Mouse (Mus musculus) C2C12 (cell line): ENCODE measurements around the gene Dcbld1. TPM values are rescaled to one million over a fixed set of nuclear protein-coding genes. Genes with fewer than 3 reads are reported as not detected.
A peak's percentile ranks its signal among the peaks of the same experiment; 100 is the strongest.

ENCODE experiments used
- H3K27me3 ChIP-seq: one replicate; pipeline ENCODE4 v1.6.1; 2011; ENCODE audit not compliant: control insufficient read depth, insufficient read depth, insufficient read length
- H3K36me3 ChIP-seq: one replicate; pipeline ENCODE4 v1.6.1; 2011; ENCODE audit not compliant: control insufficient read depth, insufficient read depth
- H3K4me3 ChIP-seq: one replicate; pipeline ENCODE4 v1.5.1; 2011; ENCODE audit warnings: mild to moderate bottlenecking, control low read depth; ENCODE audit not compliant: poor library complexity, insufficient read depth, severe bottlenecking
- H3K79me2 ChIP-seq: one replicate; pipeline ENCODE4 v1.6.1; 2011; ENCODE audit not compliant: control insufficient read depth, insufficient read depth
- H3K79me3 ChIP-seq: one replicate; pipeline ENCODE4 v1.6.1; 2011; ENCODE audit warnings: low read depth, control low read depth
- H3ac ChIP-seq: one replicate; pipeline ENCODE3; 2011; ENCODE audit warnings: low read depth; ENCODE audit not compliant: control insufficient read depth, insufficient read length
- CEBPB ChIP-seq: IDR thresholded peaks from one replicate; pipeline ENCODE4 v1.6.1; 2011; ENCODE audit warnings: low read depth, mild to moderate bottlenecking, control low read depth, moderate library complexity
- CTCF ChIP-seq: IDR thresholded peaks from one replicate; pipeline ENCODE4 v1.5.1; 2011; ENCODE audit not compliant: control insufficient read depth, insufficient read depth, insufficient read length
- FOSL1 ChIP-seq: IDR thresholded peaks from one replicate; pipeline ENCODE4 v1.8.0; 2011; ENCODE audit warnings: mild to moderate bottlenecking, low read length; ENCODE audit not compliant: poor library complexity, insufficient read depth, severe bottlenecking
- MAX ChIP-seq: IDR thresholded peaks from one replicate; pipeline ENCODE4 v1.6.1; 2011; ENCODE audit warnings: mild to moderate bottlenecking, control low read depth
- MYOD1 ChIP-seq: IDR thresholded peaks from one replicate; pipeline ENCODE4 v1.6.1; 2011; ENCODE audit warnings: low read depth; ENCODE audit not compliant: control insufficient read depth, insufficient read length
- MYOG ChIP-seq: IDR thresholded peaks from one replicate; pipeline ENCODE4 v1.6.1; 2011; ENCODE audit not compliant: control insufficient read depth, insufficient read length; ENCODE audit errors: extremely low read depth
- USF1 ChIP-seq: IDR thresholded peaks from one replicate; pipeline ENCODE4 v1.6.1; 2011; ENCODE audit warnings: low read depth, mild to moderate bottlenecking, control low read depth, moderate library complexity
- polyA plus RNA-seq: library from polyadenylated mRNA; unstranded; fragments of >200 nt; fragmentation: generic; extraction: Trizol; gene quantifications from one replicate; pipeline ENCODE4 v1.2.1, GENCODE M21; 2012; ENCODE audit warnings: missing spikeins

Gene Dcbld1
- polyA plus RNA-seq, 1 experiment: 5.6 TPM

DNA sequence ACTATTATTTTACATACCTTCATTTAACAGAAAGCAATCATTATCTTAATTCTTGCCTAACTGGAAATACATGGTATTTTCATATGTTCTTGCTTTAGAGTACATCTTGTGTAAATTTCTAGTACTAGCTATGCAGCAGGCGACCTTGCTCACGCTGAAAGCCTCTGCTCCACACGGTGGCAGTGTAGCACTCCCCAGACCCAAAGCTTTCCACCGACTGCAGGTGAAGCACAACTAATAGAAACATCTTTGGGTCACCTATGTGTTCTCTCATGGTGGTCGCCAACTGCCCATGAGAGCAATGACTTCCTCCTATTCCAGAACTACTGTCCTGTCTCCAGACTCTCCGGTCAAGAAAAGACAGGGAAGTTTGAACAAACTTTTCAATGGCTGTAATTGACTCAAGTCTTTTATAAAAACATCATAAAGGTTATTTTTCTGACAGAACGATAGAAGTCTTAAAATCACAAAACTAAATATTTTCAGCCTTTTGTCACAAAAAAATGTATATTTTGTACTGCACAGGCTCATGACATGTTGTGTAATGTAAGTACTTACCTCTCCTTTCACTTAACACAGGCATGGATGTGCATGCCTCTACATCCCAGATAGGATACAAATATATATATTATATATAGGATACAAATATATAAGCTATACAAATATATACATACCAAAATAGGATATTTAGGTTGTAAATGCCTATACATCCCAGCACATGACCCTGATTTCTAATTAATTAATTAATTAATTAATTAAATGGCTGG lies 16.4 kb upstream of the Dcbld1 start:
- Histone ChIP-seq H3K4me3 (no peak overlapping the region), H3K79me3 (no peaks in the 10 kb centered on the region)
- TF ChIP-seq MYOD1 (no peak), USF1 (no peak), CTCF (peak; percentile 77), MAX (no peak), FOSL1 (no peak), CEBPB (no peak), MYOG (no peak)

DNA sequence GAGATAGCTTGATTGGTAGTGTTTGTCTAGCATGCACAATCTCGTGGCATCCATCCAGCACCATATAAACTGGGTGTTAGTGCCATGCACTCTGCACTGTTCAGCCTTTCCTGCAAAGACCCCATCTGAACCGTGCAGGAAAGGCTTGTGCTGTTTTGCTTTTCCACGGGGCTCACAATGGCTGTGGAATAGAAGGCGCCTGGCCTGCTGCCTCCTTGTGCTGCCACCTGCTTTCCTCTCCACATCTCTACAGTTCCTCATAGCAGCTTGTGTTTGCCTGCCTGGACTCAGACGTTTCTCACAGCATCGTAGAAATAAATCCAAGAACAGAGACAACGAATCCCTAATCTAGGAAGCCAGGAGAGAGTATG lies 15.9 kb upstream of the Dcbld1 start:
- H3K27me3 ChIP-seq: no peaks in the 10 kb centered on the region
- H3K36me3 ChIP-seq: no peaks in the 10 kb centered on the region
- H3ac ChIP-seq: no peak overlapping the region
- H3K79me3 ChIP-seq: no peaks in the 10 kb centered on the region
- H3K79me2 ChIP-seq: no peaks in the 10 kb centered on the region
- H3K4me3 ChIP-seq: no peak overlapping the region
- TF ChIP-seq USF1 (no peak), CTCF (no peak), CEBPB (no peak), MYOG (no peak), MYOD1 (no peak), MAX (no peak), FOSL1 (no peak)

More for the DNA sequence above, 16.4 kb upstream of the Dcbld1 start:
- Histone ChIP-seq H3K79me2 (no peaks in the 10 kb centered on the region), H3K27me3 (no peaks in the 10 kb centered on the region), H3ac (no peak overlapping the region), H3K36me3 (no peaks in the 10 kb centered on the region)

DNA sequence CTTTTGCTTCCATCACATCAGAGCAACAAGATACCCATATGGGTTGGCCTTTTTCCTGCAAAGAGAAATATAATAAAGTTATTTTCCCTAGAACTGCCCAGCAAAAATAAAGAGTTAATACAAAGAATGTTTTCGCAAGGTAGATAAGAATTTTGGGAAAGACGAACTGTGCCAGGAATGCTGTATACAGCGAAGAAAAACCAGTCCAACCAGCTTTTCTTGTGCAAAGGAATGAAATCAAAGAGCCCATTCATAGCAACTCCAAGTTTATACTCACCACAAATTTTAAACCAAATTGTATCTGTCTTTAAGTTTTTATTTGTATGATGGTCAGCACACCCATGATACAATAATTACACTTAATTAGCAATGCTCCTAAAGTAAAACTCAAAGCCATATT lies 13.8 kb upstream of the Dcbld1 start:
- no peak overlapping the region for H3K4me3 ChIP-seq
- H3K79me3 ChIP-seq: no peaks in the 10 kb centered on the region
- no peaks in the 10 kb centered on the region for H3K27me3 ChIP-seq
- TF ChIP-seq USF1: no peak
- no peak for TF ChIP-seq FOSL1
- no peak for TF ChIP-seq MAX
- no peak for TF ChIP-seq CTCF
- no peak for TF ChIP-seq MYOG
- TF ChIP-seq CEBPB: no peak
- TF ChIP-seq MYOD1: no peak
- no peaks in the 10 kb centered on the region for H3K79me2 ChIP-seq
- no peaks in the 10 kb centered on the region for H3K36me3 ChIP-seq
- H3ac ChIP-seq: no peak overlapping the region

DNA sequence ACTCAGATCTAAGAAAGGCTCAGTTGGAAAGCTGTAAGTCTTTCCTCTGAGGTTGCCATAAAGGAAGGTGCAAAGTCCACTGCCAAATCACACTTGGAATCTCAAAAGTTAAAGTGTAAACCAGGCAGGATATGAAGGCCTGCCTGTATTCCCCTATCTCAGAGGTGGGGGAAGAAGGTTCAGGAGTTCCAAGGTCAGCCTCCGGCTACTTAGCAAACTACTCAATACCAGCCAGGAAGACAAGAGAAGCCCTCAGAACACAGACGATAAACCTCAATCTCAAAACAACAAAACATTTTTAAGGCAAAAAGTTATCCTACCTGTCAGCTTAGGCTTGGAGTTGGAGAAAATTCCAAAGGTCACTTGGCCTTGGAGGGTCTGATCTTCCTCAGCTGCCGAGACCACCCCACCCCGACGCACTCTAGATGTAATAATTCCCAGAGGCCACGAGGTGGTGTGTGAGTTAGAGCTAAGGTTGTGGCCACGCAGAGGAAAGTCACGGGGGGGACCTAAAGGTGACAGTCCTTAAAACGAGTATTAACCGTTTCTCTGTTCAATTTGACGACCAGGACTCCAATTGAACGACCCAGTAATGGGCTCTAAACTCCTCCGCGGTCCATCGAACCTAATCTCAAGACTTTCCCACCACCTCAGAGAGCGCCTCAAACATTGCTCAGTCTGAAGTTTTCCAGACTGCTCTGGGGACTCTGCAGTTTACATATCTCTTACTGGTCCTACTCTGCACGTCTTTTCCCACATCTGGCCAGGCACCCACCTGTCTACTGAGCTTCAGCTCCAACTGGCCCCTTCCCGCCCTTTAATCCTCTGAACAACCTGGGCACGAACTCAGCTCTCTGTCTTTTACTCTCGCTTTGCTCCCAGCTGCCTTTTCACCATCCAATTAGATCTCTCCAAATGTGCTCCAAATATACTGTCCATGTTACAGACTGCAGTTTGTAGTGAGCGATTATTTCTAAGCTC lies 933 bp upstream of the Dcbld1 start:
- Histone ChIP-seq H3K27me3 (no peaks in the 10 kb centered on the region), H3K79me3 (peaks cover 10% of the 10 kb centered on the region), H3K79me2 (peaks cover 30% of the 10 kb centered on the region), H3K4me3 (no peak overlapping the region), H3ac (no peak overlapping the region), H3K36me3 (peaks cover 4% of the 10 kb centered on the region)
- TF ChIP-seq MYOG (no peak), MYOD1 (no peak)

DNA sequence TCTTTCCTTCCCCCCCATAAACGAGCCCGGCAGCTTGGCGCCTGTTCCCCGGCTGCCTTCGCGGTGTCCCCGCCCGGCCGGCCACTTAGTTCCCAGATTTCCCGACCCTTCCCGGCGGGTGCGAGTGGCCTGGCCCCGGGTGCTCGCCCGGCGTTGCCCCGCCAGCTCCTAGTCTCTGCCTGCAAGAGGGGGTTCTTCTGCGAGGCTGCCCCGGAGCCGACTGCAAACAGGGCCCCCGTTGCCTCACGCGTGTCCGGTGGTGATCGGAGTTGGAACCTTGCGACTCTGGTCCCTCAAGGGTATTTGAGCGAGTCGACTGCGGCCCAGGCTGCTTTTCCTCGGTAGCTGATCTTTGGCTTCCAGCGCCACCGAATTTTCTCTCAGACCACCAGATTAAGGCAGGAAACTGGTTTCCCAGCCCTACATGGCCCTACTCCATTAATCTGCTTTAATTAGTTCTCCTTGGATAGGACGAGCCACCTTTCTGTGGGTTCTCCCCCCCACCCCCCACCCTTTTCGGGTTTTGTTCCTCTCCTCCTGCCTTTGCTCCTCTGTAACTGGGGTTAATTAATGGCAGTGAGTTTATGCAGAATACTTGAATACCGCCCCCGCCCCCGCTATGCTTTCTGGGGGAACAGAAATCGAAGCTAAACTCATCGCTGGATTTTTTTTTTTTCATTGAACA lies 692 bp downstream of the Dcbld1 start:
- H3K79me3 ChIP-seq: peaks cover 13% of the 10 kb centered on the region
- H3K4me3 ChIP-seq: peak overlapping the region; percentile 79
- H3K36me3 ChIP-seq: peaks cover 4% of the 10 kb centered on the region
- peak overlapping the region; percentile 98 for H3ac ChIP-seq
- H3K79me2 ChIP-seq: peaks cover 30% of the 10 kb centered on the region
- H3K27me3 ChIP-seq: no peaks in the 10 kb centered on the region
- TF ChIP-seq MAX (no peak), FOSL1 (no peak), MYOG (no peak), MYOD1 (no peak), CEBPB (no peak), USF1 (no peak), CTCF (no peak)
